9 mouse cellular contexts compared by ENCODE assay signal in genomic region chr13:21242408-21243125, GRCm38 (mm10). TPM values are rescaled to one million over a fixed set of nuclear protein-coding genes. Genes with fewer than 3 reads are reported as not detected.
A peak's percentile ranks its signal among the peaks of the same experiment; 100 is the strongest.
DNase-seq lines count a peak whose midpoint lies in the region; ATAC-seq and TF ChIP-seq lines count a peak whose summit lies in the region.
"Had no signal": no experiment of that assay in that cellular context is flagged by ENCODE, and none has a peak within 500 bp of the region (broad histone marks: within the 10 kb centered on the region; RNA-seq: fewer than 3 reads in every experiment).

No protein-coding gene starts in this region.

- H3K4me1 ChIP-seq in heart, embryonic 11.5 days (ENCODE audit: control insufficient read depth, insufficient read depth, low read length) = no peaks in the 10 kb centered on the region
- H3K4me1 ChIP-seq in MEL (ENCODE audit: control insufficient read depth in 1 of 2, insufficient read depth in 2 of 2, low read length in 2 of 2) = peaks cover 0 to 17% of the 10 kb centered on the region in 2 experiments; a peak in 2 of 4 replicates
- peaks cover 5% of the 10 kb centered on the region for H3K4me1 ChIP-seq in liver, embryonic 16.5 days (ENCODE audit: control insufficient read depth, low read depth, low read length)

- no peaks in the 10 kb centered on the region for H3K79me2 ChIP-seq in MEL (ENCODE audit: control insufficient read depth, insufficient read depth, low read length, poor library complexity)

- H3K9me3 ChIP-seq in heart, embryonic 11.5 days (replicated peaks; ENCODE audit: control insufficient read depth, low read length) = no peaks in the 10 kb centered on the region
- no peaks in the 10 kb centered on the region for H3K9me3 ChIP-seq in MEL (replicated peaks; ENCODE audit: insufficient read depth, low read length)
- no peaks in the 10 kb centered on the region for H3K9me3 ChIP-seq in liver, embryonic 16.5 days (replicated peaks; ENCODE audit: control insufficient read depth, low read length)

- TF ChIP-seq CTCF in MEL (IDR thresholded peaks at IDR 0.05 in 2 of 3, conservative IDR thresholded peaks at IDR 0.05 in 1 of 3; ENCODE audit: control insufficient read depth in 1 of 3, insufficient read depth in 1 of 3, low read depth in 2 of 3, low read length in 3 of 3, poor library complexity in 1 of 3, severe bottlenecking in 1 of 3) = no peak

- no peaks in the 10 kb centered on the region for H3K36me3 ChIP-seq in heart, embryonic 11.5 days (ENCODE audit: control insufficient read depth, insufficient read depth, low read length)
- peaks cover 0 to 7% of the 10 kb centered on the region in 2 experiments; a peak in 1 of 4 replicates for H3K36me3 ChIP-seq in MEL (ENCODE audit: control insufficient read depth in 1 of 2, insufficient read depth in 2 of 2, low read length in 2 of 2)
- no peaks in the 10 kb centered on the region for H3K36me3 ChIP-seq in liver, embryonic 16.5 days (ENCODE audit: control insufficient read depth, insufficient read depth)

- TF ChIP-seq RAD21 in MEL (IDR thresholded peaks at IDR 0.05; ENCODE audit: low read depth, low read length) = no peak

- H3K9ac ChIP-seq in heart, embryonic 11.5 days (ENCODE audit: low read depth, low read length) = 0 out of 2 replicates have a peak overlapping the region, but pooled peaks have one; percentile 34
- H3K9ac ChIP-seq in MEL (ENCODE audit: control insufficient read depth, low read depth, low read length, poor library complexity, severe bottlenecking) = peak overlapping the region; percentile 61
- H3K9ac ChIP-seq in liver, embryonic 16.5 days (ENCODE audit: low read depth, low read length) = peak overlapping the region; percentile 11; the same call in 1 of the 2 replicates

- TF ChIP-seq EP300 in MEL (IDR thresholded peaks at IDR 0.05; ENCODE audit: low read depth in 1 of 2, low read length in 2 of 2) = no peak

- H3K4me3 ChIP-seq in heart, embryonic 11.5 days (ENCODE audit: low read depth, low read length) = peak overlapping the region; percentile 48
- H3K4me3 ChIP-seq in MEL (ENCODE audit: control insufficient read depth in 1 of 2, insufficient read depth in 1 of 2, low read depth in 2 of 2, low read length in 2 of 2) = peak overlapping the region; percentile 82 to 90
- peak overlapping the region; percentile 48 for H3K4me3 ChIP-seq in liver, embryonic 16.5 days (ENCODE audit: low read depth, low read length)

- peak overlapping the region; percentile 70 for H3K4me2 ChIP-seq in heart, embryonic 11.5 days
- peak overlapping the region; percentile 64 for H3K4me2 ChIP-seq in liver, embryonic 16.5 days (ENCODE audit: low read depth, low read length)

- H3K27ac ChIP-seq in heart, embryonic 11.5 days (ENCODE audit: low read depth, low read length) = no peak overlapping the region
- no peak overlapping the region for H3K27ac ChIP-seq in MEL (ENCODE audit: control insufficient read depth, low read depth, low read length)
- no peak overlapping the region for H3K27ac ChIP-seq in liver, embryonic 16.5 days (ENCODE audit: low read length)

- H3K27me3 ChIP-seq in heart, embryonic 11.5 days (ENCODE audit: control insufficient read depth, insufficient read depth, low read length) = peaks cover 4% of the 10 kb centered on the region; the same call in 1 of the 2 replicates
- no peaks in the 10 kb centered on the region for H3K27me3 ChIP-seq in MEL (ENCODE audit: control insufficient read depth in 1 of 2, insufficient read depth in 2 of 2, low read length in 2 of 2)
- no peaks in the 10 kb centered on the region for H3K27me3 ChIP-seq in liver, embryonic 16.5 days (ENCODE audit: control insufficient read depth, insufficient read depth, low read depth, low read length)

- no peak for ATAC-seq in heart, embryonic 11.5 days (replicated peaks; ENCODE audit: insufficient number of reproducible peaks, low FRiP score, low TSS enrichment)
- peak; percentile 48; the same call in 1 of the 2 replicates for ATAC-seq in liver, embryonic 16.5 days (ENCODE audit: low read depth)

- DNase-seq in heart, postnatal 4 days = no peak
- DNase-seq in MEL (ENCODE audit: low read depth, low spot score) = peak; percentile 87
- DNase-seq in forelimb bud, embryonic 11.5 days (ENCODE audit: low read depth, low spot score) = peak; percentile 65
- DNase-seq in cerebellum, adult 8-10 months = no peak
- no peak for DNase-seq in T-cell, adult 2 months (ENCODE audit: low spot score)
- DNase-seq in left cerebral cortex, adult 11 months (ENCODE audit: low spot score) = no peak

- 8% methylated on average over 16 of the region's 16 CpGs for WGBS in heart, embryonic 11.5 days (ENCODE audit: insufficient replicate concordance)
- WGBS in liver, embryonic 16.5 days (ENCODE audit: insufficient replicate concordance) = 4% methylated on average over 16 of the region's 16 CpGs

- no peak for TF ChIP-seq POLR2A in MEL (IDR thresholded peaks at IDR 0.05; ENCODE audit: control insufficient read depth in 1 of 2, insufficient read depth in 1 of 2, low read depth in 1 of 2, low read length in 2 of 2, poor library complexity in 1 of 2)

TF ChIP-seq in MEL, 35 proteins besides CTCF, POLR2A, EP300 and RAD21:
- TF ChIP-seq TCF12 (IDR thresholded peaks at IDR 0.05; ENCODE audit: low read depth, low read length) (no peak), JUND (IDR thresholded peaks at IDR 0.05; ENCODE audit: low read depth, low read length) (no peak), GABPA (IDR thresholded peaks at IDR 0.05; ENCODE audit: low read depth, low read length) (no peak), TBP (IDR thresholded peaks at IDR 0.05; ENCODE audit: low read depth, low read length) (peak; percentile 100), MYB (IDR thresholded peaks at IDR 0.05; ENCODE audit: low read depth, low read length) (no peak), KAT2A (conservative IDR thresholded peaks at IDR 0.05; ENCODE audit: low read depth, low read length) (no peak; the same call in 1 of the 2 replicates), POLR2AphosphoS5 (IDR thresholded peaks at IDR 0.05; ENCODE audit: borderline replicate concordance, low read depth, low read length) (no peak), ZNF384 (IDR thresholded peaks at IDR 0.05; ENCODE audit: low read depth, low read length) (0 out of 2 replicates have a peak, but pooled peaks have one; percentile 47), USF2 (IDR thresholded peaks at IDR 0.05; ENCODE audit: borderline replicate concordance in 1 of 2, insufficient read depth in 1 of 2, low read depth in 1 of 2, low read length in 2 of 2) (no peak), ELF1 (IDR thresholded peaks at IDR 0.05; ENCODE audit: low read depth, low read length) (0 out of 2 replicates have a peak, but pooled peaks have one; percentile 49), RCOR1 (IDR thresholded peaks at IDR 0.05; ENCODE audit: low read depth, low read length) (no peak), NRF1 (IDR thresholded peaks at IDR 0.05; ENCODE audit: insufficient read depth, low read depth, low read length, poor library complexity, severe bottlenecking) (peak; percentile 21; the same call in 1 of the 2 replicates), HCFC1 (IDR thresholded peaks at IDR 0.05; ENCODE audit: low read depth, low read length) (no peak), MAFK (IDR thresholded peaks at IDR 0.05; ENCODE audit: borderline replicate concordance, low read depth, low read length) (peak; percentile 97), MXI1 (IDR thresholded peaks at IDR 0.05; ENCODE audit: low read depth, low read length) (peak; percentile 47; the same call in 1 of the 2 replicates), ETS1 (IDR thresholded peaks at IDR 0.05; ENCODE audit: low read depth, low read length) (no peak), ZC3H11A (IDR thresholded peaks at IDR 0.05; ENCODE audit: low read depth, low read length) (no peak), MYC (IDR thresholded peaks at IDR 0.05; ENCODE audit: low read depth, low read length) (peak; percentile 72), SIN3A (IDR thresholded peaks at IDR 0.05; ENCODE audit: low read length) (0 out of 2 replicates have a peak, but pooled peaks have one; percentile 16), E2F4 (IDR thresholded peaks at IDR 0.05; ENCODE audit: borderline replicate concordance, low read depth, low read length) (0 out of 2 replicates have a peak, but pooled peaks have one; percentile 45), BHLHE40 (IDR thresholded peaks at IDR 0.05; ENCODE audit: borderline replicate concordance, low read depth, low read length) (no peak), SMC3 (IDR thresholded peaks at IDR 0.05; ENCODE audit: low read depth, low read length) (no peak), MEF2A (IDR thresholded peaks at IDR 0.05; ENCODE audit: extremely low read depth, insufficient replicate concordance, low read depth, low read length, poor library complexity, severe bottlenecking) (no peak), ZKSCAN1 (IDR thresholded peaks at IDR 0.05; ENCODE audit: low read depth, low read length) (no peak), GATA1 (IDR thresholded peaks at IDR 0.05; ENCODE audit: low read depth, low read length) (no peak), NELFE (IDR thresholded peaks at IDR 0.05; ENCODE audit: low read depth, low read length) (no peak), MAX (IDR thresholded peaks at IDR 0.05; ENCODE audit: low read length) (peak; percentile 72), USF1 (IDR thresholded peaks at IDR 0.05; ENCODE audit: low read depth, low read length) (no peak), MAZ (IDR thresholded peaks at IDR 0.05; ENCODE audit: low read depth, low read length) (no peak), TAL1 (IDR thresholded peaks at IDR 0.05; ENCODE audit: low read length) (no peak)

RNA-seq across cellular contexts. Expression of gene Gpx5, which starts 50.0 kb away (rescaled TPM):
- polyA plus RNA-seq in heart, embryonic 11.5 days (2014; fragmentation: Nextera tagmentation; extraction: Ambion mirVana) = not detected in 2 replicates
- total RNA-seq in heart, postnatal 4 days (2021) = not detected
- total RNA-seq in MEL (2012; rRNA removed) = not detected in 2 replicates
- not detected for polyA plus RNA-seq in MEL (2012; ENCODE audit: insufficient read depth in 1 of 2, insufficient read length in 2 of 2, low read depth in 1 of 2, low replicate concordance in 2 of 2, missing spikeins in 1 of 2)
- not detected in 2 replicates for polyA plus RNA-seq in liver, embryonic 16.5 days (2015; fragmentation: Nextera tagmentation; extraction: Ambion mirVana)
- total RNA-seq: left cerebral cortex, postnatal 25 days had no signal

Comparison
In these comparisons a context has a peak if more than half of its experiments do, and no peak if none do; other contexts are left out.
1. H3K9ac ChIP-seq: peak in every context shown above with its lines; median percentile 61 in MEL; 34 in heart, embryonic 11.5 days; 11 in liver, embryonic 16.5 days.
2. DNase-seq: peak in MEL (single experiment) and forelimb bud, embryonic 11.5 days (single experiment); none in heart, postnatal 4 days (single experiment), cerebellum, adult 8-10 months (single experiment), T-cell, adult 2 months (single experiment) and left cerebral cortex, adult 11 months (single experiment).
3. Peak in every context shown above with its lines, with median percentiles within 50 percentile points of each other: H3K4me3 ChIP-seq.